In the genomic region with DNA sequence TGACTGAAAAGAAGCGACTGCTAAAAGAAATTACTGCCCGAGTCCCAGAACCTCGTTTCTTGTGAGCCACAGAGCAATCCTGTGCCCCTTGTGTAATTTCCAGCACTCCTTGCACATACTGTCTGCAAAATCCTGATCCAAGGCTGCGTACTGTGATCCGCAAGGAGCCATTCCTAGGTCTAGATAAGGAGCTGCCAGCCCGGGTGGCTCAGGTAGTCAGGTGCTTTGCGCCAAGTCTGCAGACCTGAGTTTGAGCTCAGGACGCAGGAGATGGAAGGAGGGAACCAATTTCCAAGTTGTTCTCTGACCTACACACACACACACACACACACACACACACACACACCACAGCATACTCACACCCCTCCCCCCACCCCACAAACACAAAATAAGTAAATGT, we compare ENCODE assay signal across 20 mouse cellular contexts. TPM values are rescaled to one million over a fixed set of nuclear protein-coding genes. Genes with fewer than 3 reads are reported as not detected.
DNase-seq lines count a peak whose midpoint lies in the region; ATAC-seq lines count a peak whose summit lies in the region.
"Had no signal": no experiment of that assay in that cellular context is flagged by ENCODE, and none has a peak within 500 bp of the region (broad histone marks: within the 10 kb centered on the region; RNA-seq: fewer than 3 reads in every experiment).

No protein-coding gene starts in this region.

- H3K9me3 ChIP-seq in heart, embryonic 10.5 days, result no peaks in the 10 kb centered on the region
- H3K9me3 ChIP-seq in heart, embryonic 12.5 days (replicated peaks), result no peaks in the 10 kb centered on the region
- no peaks in the 10 kb centered on the region for H3K9me3 ChIP-seq in midbrain, embryonic 10.5 days (replicated peaks)
- H3K9me3 ChIP-seq in midbrain, embryonic 14.5 days (ENCODE audit: control insufficient read depth, low read length), result no peaks in the 10 kb centered on the region
- H3K9me3 ChIP-seq in intestine, embryonic 15.5 days, result no peaks in the 10 kb centered on the region
- no peaks in the 10 kb centered on the region for H3K9me3 ChIP-seq in stomach, embryonic 16.5 days (replicated peaks; ENCODE audit: control insufficient read depth, low read length)
- H3K9me3 ChIP-seq: embryonic facial prominence, embryonic 13.5 days; forebrain, embryonic 15.5 days; hindbrain, embryonic 15.5 days had no signal

- H3K4me1 ChIP-seq in heart, embryonic 10.5 days, result peaks cover 29% of the 10 kb centered on the region
- H3K4me1 ChIP-seq in heart, embryonic 12.5 days (replicated peaks), result peaks cover 19% of the 10 kb centered on the region
- peaks cover 56% of the 10 kb centered on the region for H3K4me1 ChIP-seq in midbrain, embryonic 10.5 days
- no peaks in the 10 kb centered on the region for H3K4me1 ChIP-seq in midbrain, embryonic 14.5 days (ENCODE audit: control insufficient read depth, insufficient read depth, low read length)
- H3K4me1 ChIP-seq in intestine, embryonic 15.5 days (replicated peaks), result peaks cover 8% of the 10 kb centered on the region
- H3K4me1 ChIP-seq in stomach, embryonic 16.5 days (ENCODE audit: control insufficient read depth, insufficient read depth, low read length), result peaks cover 6% of the 10 kb centered on the region; the same call in 1 of the 2 replicates
- H3K4me1 ChIP-seq: hindbrain, embryonic 15.5 days had no signal

- no peaks in the 10 kb centered on the region for H3K27me3 ChIP-seq in heart, embryonic 10.5 days (ENCODE audit: insufficient read depth, poor library complexity, severe bottlenecking)
- no peaks in the 10 kb centered on the region for H3K27me3 ChIP-seq in heart, embryonic 12.5 days (replicated peaks)
- H3K27me3 ChIP-seq in midbrain, embryonic 10.5 days (ENCODE audit: low read depth, poor library complexity, severe bottlenecking), result no peaks in the 10 kb centered on the region
- H3K27me3 ChIP-seq in midbrain, embryonic 14.5 days (ENCODE audit: control insufficient read depth, insufficient read depth, low read length), result no peaks in the 10 kb centered on the region
- no peaks in the 10 kb centered on the region for H3K27me3 ChIP-seq in intestine, embryonic 15.5 days (replicated peaks)
- H3K27me3 ChIP-seq in stomach, embryonic 16.5 days (ENCODE audit: control insufficient read depth, insufficient read depth, low read length), result no peaks in the 10 kb centered on the region
- H3K27me3 ChIP-seq: embryonic facial prominence, embryonic 13.5 days; forebrain, embryonic 15.5 days; hindbrain, embryonic 15.5 days; Patski had no signal

- no peak for ATAC-seq in heart, embryonic 12.5 days (ENCODE audit: insufficient number of reproducible peaks, low FRiP score)
- no peak for ATAC-seq in midbrain, embryonic 14.5 days (ENCODE audit: low FRiP score, low TSS enrichment)
- ATAC-seq in intestine, embryonic 15.5 days, result peak; percentile 35; the same call in 1 of the 2 replicates
- ATAC-seq in stomach, embryonic 16.5 days (ENCODE audit: insufficient read depth, low FRiP score), result no peak
- ATAC-seq: activated CD4-positive, CD25-positive, alpha-beta regulatory T cell, adult 4 months; forebrain, embryonic 15.5 days; Patski had no signal

- no peak overlapping the region for H3K4me3 ChIP-seq in heart, embryonic 10.5 days
- H3K4me3 ChIP-seq in heart, embryonic 12.5 days, result no peak overlapping the region
- no peak overlapping the region for H3K4me3 ChIP-seq in midbrain, embryonic 10.5 days
- H3K4me3 ChIP-seq in midbrain, embryonic 14.5 days (replicated peaks; ENCODE audit: low read depth, low read length), result no peak overlapping the region
- H3K4me3 ChIP-seq in intestine, embryonic 15.5 days (replicated peaks), result no peak overlapping the region
- H3K4me3 ChIP-seq in stomach, embryonic 16.5 days (replicated peaks; ENCODE audit: low read length), result no peak overlapping the region
- H3K4me3 ChIP-seq: embryonic facial prominence, embryonic 13.5 days; forebrain, embryonic 15.5 days; hindbrain, embryonic 15.5 days had no signal

- no peak overlapping the region for H3K4me2 ChIP-seq in heart, embryonic 12.5 days
- H3K4me2 ChIP-seq in midbrain, embryonic 14.5 days (ENCODE audit: low read length), result no peak overlapping the region
- H3K4me2 ChIP-seq in intestine, embryonic 15.5 days (replicated peaks), result 0 out of 2 replicates have a peak overlapping the region, but pooled peaks have one; percentile 26
- no peak overlapping the region for H3K4me2 ChIP-seq in stomach, embryonic 16.5 days (ENCODE audit: low read depth, low read length)
- H3K4me2 ChIP-seq: embryonic facial prominence, embryonic 13.5 days; forebrain, embryonic 15.5 days; heart, embryonic 11.5 days; hindbrain, embryonic 15.5 days had no signal

- 0 out of 2 replicates have a peak overlapping the region, but pooled peaks have one; percentile 10 for H3K27ac ChIP-seq in heart, embryonic 10.5 days
- no peak overlapping the region for H3K27ac ChIP-seq in heart, embryonic 12.5 days (ENCODE audit: poor library complexity, severe bottlenecking)
- peak overlapping the region; percentile 35; the same call in 1 of the 2 replicates for H3K27ac ChIP-seq in midbrain, embryonic 10.5 days (replicated peaks)
- no peak overlapping the region for H3K27ac ChIP-seq in midbrain, embryonic 14.5 days (replicated peaks; ENCODE audit: low read depth, low read length)
- peak overlapping the region; percentile 48; the same call in 1 of the 2 replicates for H3K27ac ChIP-seq in intestine, embryonic 15.5 days
- H3K27ac ChIP-seq in stomach, embryonic 16.5 days (ENCODE audit: low read length), result peak overlapping the region; percentile 55; the same call in 1 of the 2 replicates
- H3K27ac ChIP-seq: embryonic facial prominence, embryonic 13.5 days; forebrain, embryonic 15.5 days; hindbrain, embryonic 15.5 days had no signal

- H3K36me3 ChIP-seq in heart, embryonic 10.5 days, result no peaks in the 10 kb centered on the region
- H3K36me3 ChIP-seq in heart, embryonic 12.5 days, result 0 out of 2 replicates have a peak, but pooled peaks cover 3% of the 10 kb centered on the region
- peaks cover 81% of the 10 kb centered on the region for H3K36me3 ChIP-seq in midbrain, embryonic 10.5 days
- peaks cover 3% of the 10 kb centered on the region; the same call in 1 of the 2 replicates for H3K36me3 ChIP-seq in midbrain, embryonic 14.5 days (ENCODE audit: control insufficient read depth, insufficient read depth, low read length)
- no peaks in the 10 kb centered on the region for H3K36me3 ChIP-seq in intestine, embryonic 15.5 days
- H3K36me3 ChIP-seq in stomach, embryonic 16.5 days (ENCODE audit: control insufficient read depth, insufficient read depth, low read length), result no peaks in the 10 kb centered on the region
- H3K36me3 ChIP-seq: embryonic facial prominence, embryonic 13.5 days; forebrain, embryonic 15.5 days; hindbrain, embryonic 15.5 days had no signal

- no peak overlapping the region for H3K9ac ChIP-seq in heart, embryonic 12.5 days
- no peak overlapping the region for H3K9ac ChIP-seq in midbrain, embryonic 14.5 days (replicated peaks; ENCODE audit: low read length)
- no peak overlapping the region for H3K9ac ChIP-seq in intestine, embryonic 15.5 days
- H3K9ac ChIP-seq in stomach, embryonic 16.5 days (ENCODE audit: low read length), result no peak overlapping the region; the same call in 1 of the 2 replicates
- H3K9ac ChIP-seq: embryonic facial prominence, embryonic 13.5 days; forebrain, embryonic 15.5 days; hindbrain, embryonic 15.5 days had no signal

- no peak for DNase-seq in heart, embryonic 10.5 days (ENCODE audit: low spot score)
- DNase-seq in midbrain, embryonic 10.5 days (ENCODE audit: low spot score), result no peak
- DNase-seq in midbrain, embryonic 14.5 days, result no peak
- DNase-seq in B cell, adult 2 months, result no peak
- no peak for DNase-seq in kidney, adult 11 months
- DNase-seq: adrenal gland, postnatal 14 days; cerebellum, adult 11-12 months; cerebellum, adult 9-10 months; cerebellum, postnatal 25 days; gastrocnemius, postnatal 10 days; heart, adult 18-20 months had no signal

- WGBS in heart, embryonic 10.5 days, result 74% methylated on average over 8 of the region's 8 CpGs
- 77% methylated on average over 8 of the region's 8 CpGs for WGBS in heart, embryonic 12.5 days
- WGBS in midbrain, embryonic 10.5 days, result 91% methylated on average over 8 of the region's 8 CpGs
- WGBS in midbrain, embryonic 14.5 days, result 89% methylated on average over 8 of the region's 8 CpGs
- 43% methylated on average over 8 of the region's 8 CpGs for WGBS in intestine, embryonic 15.5 days
- 46% methylated on average over 8 of the region's 8 CpGs for WGBS in stomach, embryonic 16.5 days

RNA-seq across cellular contexts. Expression of gene Spsb4, which starts 16.0 kb away (rescaled TPM):
- polyA plus RNA-seq in heart, embryonic 10.5 days (2016; fragmentation: Nextera tagmentation; extraction: Ambion mirVana), result 53.5 and 66.5 TPM in 2 replicates
- 66.1 and 67.6 TPM in 2 replicates for polyA plus RNA-seq in heart, embryonic 12.5 days (2016; fragmentation: Nextera tagmentation; extraction: Ambion mirVana)
- 174 and 175 TPM in 2 replicates for polyA plus RNA-seq in midbrain, embryonic 10.5 days (2016; fragmentation: Nextera tagmentation; extraction: Ambion mirVana)
- polyA plus RNA-seq in midbrain, embryonic 14.5 days (2014; fragmentation: Nextera tagmentation; extraction: Ambion mirVana), result 33.9 and 38.5 TPM in 2 replicates
- 29.3 and 29.9 TPM in 2 replicates for polyA plus RNA-seq in intestine, embryonic 15.5 days (2015; fragmentation: Nextera tagmentation; extraction: Ambion mirVana)
- polyA plus RNA-seq in stomach, embryonic 16.5 days (2015; fragmentation: Nextera tagmentation; extraction: Ambion mirVana), result 12.1 and 14.2 TPM in 2 replicates

Comparison
In these comparisons a context has a peak if more than half of its experiments do, and no peak if none do; other contexts are left out.
1. H3K27ac ChIP-seq: peak in heart, embryonic 10.5 days (single experiment), midbrain, embryonic 10.5 days (single experiment), intestine, embryonic 15.5 days (single experiment) and stomach, embryonic 16.5 days (single experiment); none in heart, embryonic 12.5 days (single experiment) and midbrain, embryonic 14.5 days (single experiment).